Mouse (Mus musculus) erythroblast, embryonic 14.5 days (primary cell): ENCODE data around the gene Tns1. TPM values are rescaled to one million over a fixed set of nuclear protein-coding genes. Genes with fewer than 3 reads are reported as not detected.

Experiments
- H3K27me3 ChIP-seq: 2 replicates; pipeline ENCODE4 v1.6.1; 2012; ENCODE audit warnings: inconsistent platforms; ENCODE audit not compliant: control insufficient read depth
- H3K36me3 ChIP-seq: 2 replicates; pipeline ENCODE4 v1.6.1; 2012; ENCODE audit warnings: mild to moderate bottlenecking, inconsistent platforms; ENCODE audit not compliant: control insufficient read depth
- H3K4me1 ChIP-seq: 2 replicates; pipeline ENCODE4 v1.6.1; 2012; ENCODE audit warnings: inconsistent platforms; ENCODE audit not compliant: control insufficient read depth
- H3K4me3 ChIP-seq: replicated peaks from 2 replicates; pipeline ENCODE3; 2012; ENCODE audit warnings: moderate library complexity, mild to moderate bottlenecking, inconsistent platforms
- H3K9me3 ChIP-seq: 2 replicates; pipeline ENCODE4 v1.6.1; 2012; ENCODE audit warnings: low read length, inconsistent platforms, mixed read lengths; ENCODE audit not compliant: control insufficient read depth
- GATA1 ChIP-seq: IDR thresholded peaks from 2 replicates; pipeline ENCODE4 v1.6.1; 2012; ENCODE audit warnings: low read length, inconsistent platforms, mixed read lengths
- TAL1 ChIP-seq: IDR thresholded peaks from 3 replicates; pipeline ENCODE4 v1.6.1; 2012; ENCODE audit warnings: low read length, inconsistent platforms, mixed read lengths
- polyA plus RNA-seq: library from polyadenylated mRNA; stranded (reverse); fragments of >175 nt; gene quantifications from 2 replicates; pipeline ENCODE4 v1.2.3, GENCODE M21; 2012

Tns1 gene
- polyA plus RNA-seq, 1 experiment, result 3.6 TPM

DNA sequence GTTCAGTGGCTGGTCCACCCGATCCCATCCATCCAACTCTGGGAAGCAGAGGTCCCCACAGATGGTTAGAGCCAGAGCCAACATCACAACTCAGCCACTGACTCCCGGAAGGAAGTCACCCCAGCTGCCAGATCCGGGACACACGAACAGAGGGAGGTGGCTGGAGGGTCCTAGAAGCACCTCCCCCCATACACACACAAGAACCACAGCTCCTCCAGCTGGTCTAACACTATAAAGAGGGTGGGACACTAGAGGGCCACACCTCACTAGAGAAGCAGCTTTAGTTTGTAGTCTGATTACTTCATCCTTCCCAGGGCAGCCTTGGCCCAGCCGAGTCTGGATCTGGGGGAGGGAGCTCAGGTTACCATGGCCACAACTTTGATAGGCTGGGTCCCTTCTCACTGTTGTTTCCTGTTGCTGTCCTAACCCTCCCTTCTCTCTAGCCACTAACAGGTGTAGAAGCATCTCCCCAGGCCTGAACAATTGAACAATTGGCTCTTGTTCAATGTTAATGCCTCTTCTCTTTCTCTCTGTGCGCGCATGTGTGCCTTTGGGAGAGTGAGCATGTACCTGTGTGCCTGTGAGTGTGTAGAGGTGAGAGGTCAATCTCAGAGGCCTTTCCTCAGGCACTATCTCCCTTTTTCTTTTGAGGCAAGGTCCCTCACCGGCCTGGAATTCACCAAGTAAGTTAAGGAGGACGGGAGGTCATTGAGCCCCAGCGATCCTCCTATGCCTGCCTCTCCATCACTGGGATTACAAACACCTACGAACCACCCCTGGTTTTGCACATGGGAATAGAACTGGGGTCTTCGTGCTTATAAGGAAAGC lies 157.6 kb downstream of the Tns1 start:
- H3K9me3 ChIP-seq, result no peaks in the 10 kb centered on the region
- H3K27me3 ChIP-seq, result no peaks in the 10 kb centered on the region
- peaks cover 72% of the 10 kb centered on the region for H3K36me3 ChIP-seq
- H3K4me1 ChIP-seq, result peaks cover 7% of the 10 kb centered on the region
- H3K4me3 ChIP-seq, result no peak overlapping the region
- TF ChIP-seq GATA1 (no peak), TAL1 (no peak)

DNA sequence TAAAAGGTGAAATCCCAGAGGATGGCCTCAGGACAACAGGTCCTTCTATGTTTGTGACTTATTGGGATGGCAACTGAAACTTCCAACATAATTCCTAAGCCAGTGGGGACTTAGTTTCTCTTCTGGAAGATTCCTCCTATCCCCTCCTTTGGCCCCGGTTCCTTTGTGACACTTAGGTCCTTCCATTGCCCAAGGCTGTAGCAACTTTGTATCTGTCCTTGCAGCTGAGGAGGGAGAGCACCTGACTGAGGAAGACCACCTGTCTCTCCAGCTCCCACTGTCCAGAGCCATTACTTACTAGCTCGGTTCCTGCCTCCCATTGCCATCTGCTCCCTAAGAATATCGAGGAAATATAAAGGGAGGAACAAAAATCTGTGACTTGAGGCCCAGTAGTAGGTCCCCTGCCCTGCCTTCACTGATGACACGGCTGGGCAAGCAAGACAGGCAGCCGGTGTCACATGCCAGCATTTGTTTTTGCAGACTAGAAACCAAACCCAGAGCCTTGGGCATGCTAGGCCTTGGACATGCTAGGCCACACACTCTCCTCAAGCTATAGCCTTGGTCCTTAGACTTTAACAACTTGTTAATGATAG lies 160.0 kb downstream of the Tns1 start:
- Histone ChIP-seq H3K36me3 (peaks cover 63% of the 10 kb centered on the region), H3K4me1 (peaks cover 7% of the 10 kb centered on the region), H3K4me3 (no peak overlapping the region), H3K9me3 (no peaks in the 10 kb centered on the region), H3K27me3 (no peaks in the 10 kb centered on the region)
- TF ChIP-seq TAL1 (no peak), GATA1 (no peak)

DNA sequence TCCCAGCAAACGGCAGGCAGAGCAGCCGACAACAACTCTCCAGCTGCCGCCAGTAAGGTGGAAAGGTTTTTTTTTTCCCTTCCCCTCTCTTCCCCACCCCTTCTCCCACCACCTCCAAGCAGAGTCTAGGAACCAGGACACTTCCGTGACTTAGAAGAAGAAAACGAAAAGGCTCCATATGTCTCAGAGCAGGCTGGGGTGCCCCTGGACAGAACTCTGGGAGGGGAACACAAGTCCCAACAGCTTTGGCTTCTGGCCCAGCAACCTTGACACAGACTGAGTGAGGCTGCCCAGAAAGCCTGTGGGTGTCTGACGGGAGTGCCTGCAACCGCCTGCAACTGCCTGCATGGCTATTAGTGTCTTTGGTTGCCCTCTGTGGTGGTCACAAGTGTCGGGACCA lies 160.6 kb downstream of the Tns1 start:
- H3K9me3 ChIP-seq, result no peaks in the 10 kb centered on the region
- H3K4me3 ChIP-seq, result no peak overlapping the region
- H3K27me3 ChIP-seq, result no peaks in the 10 kb centered on the region
- H3K4me1 ChIP-seq, result peaks cover 7% of the 10 kb centered on the region
- no peak for TF ChIP-seq TAL1
- no peak for TF ChIP-seq GATA1
- H3K36me3 ChIP-seq, result peaks cover 60% of the 10 kb centered on the region

DNA sequence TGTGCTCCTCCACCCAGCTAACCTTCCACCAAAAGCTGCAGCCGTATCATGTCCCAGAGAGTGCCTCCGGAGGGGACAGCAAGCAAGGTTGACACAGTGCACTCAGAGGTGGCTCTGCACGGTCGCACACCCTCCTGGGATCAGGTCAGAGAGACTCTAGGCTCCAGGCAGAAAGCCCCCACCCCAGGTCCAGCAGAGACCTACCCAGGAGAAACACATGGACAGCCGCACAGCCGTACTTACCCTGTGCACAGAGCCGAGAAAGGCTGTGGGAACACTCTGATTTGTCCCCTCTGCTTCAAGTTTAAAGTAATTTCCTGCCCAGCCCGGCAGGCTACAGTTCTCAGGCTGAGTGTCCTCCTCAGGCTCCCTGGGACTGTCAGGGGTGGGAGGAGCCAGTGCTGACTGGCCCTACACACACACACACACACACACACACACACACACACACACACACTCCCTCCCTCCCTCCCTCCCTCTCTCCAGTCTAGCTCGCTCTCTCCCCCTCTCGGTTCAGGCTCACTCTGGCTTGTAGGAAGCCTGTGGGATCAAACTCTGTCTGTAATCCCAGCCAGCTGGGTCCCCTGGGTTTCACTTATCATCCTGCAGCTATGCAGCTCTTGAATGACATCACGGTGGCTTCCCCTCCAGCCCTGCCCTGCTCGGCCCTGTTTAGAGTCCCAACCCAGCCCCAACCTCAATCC lies 161.4 kb downstream of the Tns1 start:
- no peak for TF ChIP-seq GATA1
- TF ChIP-seq TAL1, result no peak
- Histone ChIP-seq H3K36me3 (peaks cover 60% of the 10 kb centered on the region), H3K4me3 (no peak overlapping the region)

DNA sequence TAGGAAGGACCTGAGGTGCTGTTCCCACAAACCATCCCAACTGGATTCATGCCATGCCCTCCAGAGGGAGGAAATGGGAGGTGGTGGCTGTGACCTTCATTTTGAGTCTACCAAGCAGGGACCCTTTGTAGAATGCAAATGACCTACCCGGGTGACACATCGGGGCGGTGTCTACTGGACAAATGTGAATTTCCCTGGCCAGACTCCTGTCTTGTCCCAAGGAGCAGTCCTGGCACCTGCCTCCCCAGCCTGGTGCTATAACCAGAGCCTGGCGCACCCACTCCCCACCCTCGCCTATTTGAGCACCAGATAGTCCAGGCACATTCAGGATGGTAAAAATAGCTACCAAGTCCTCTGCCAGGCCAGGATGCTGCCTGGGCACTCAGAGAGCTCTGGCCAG lies 162.2 kb downstream of the Tns1 start:
- TF ChIP-seq GATA1 (no peak), TAL1 (no peak)
- Histone ChIP-seq H3K27me3 (no peaks in the 10 kb centered on the region), H3K4me3 (no peak overlapping the region), H3K9me3 (no peaks in the 10 kb centered on the region), H3K36me3 (peaks cover 60% of the 10 kb centered on the region), H3K4me1 (peaks cover 7% of the 10 kb centered on the region)

More for the DNA sequence above, 161.4 kb downstream of the Tns1 start:
- Histone ChIP-seq H3K27me3 (no peaks in the 10 kb centered on the region), H3K9me3 (no peaks in the 10 kb centered on the region), H3K4me1 (peaks cover 7% of the 10 kb centered on the region)

DNA sequence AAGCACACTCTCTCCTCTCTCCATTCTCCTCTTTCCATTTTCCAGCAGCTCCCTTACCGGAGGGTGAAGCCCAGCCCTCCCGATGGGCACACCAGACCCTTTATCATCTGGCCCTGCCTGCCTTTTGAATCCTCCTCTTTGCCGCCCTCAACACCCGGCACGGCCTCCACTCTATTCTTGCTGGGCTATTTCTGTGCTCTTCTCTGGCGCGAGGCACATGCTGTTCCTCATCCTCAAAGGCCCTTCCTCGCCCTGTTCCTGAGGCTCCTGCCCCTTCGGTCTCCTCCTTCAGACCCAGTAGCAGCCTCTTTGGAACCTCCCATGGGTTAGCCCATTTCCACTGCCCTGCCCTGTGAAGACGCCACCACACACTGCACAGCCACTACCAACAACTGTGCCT lies 164.5 kb downstream of the Tns1 start:
- no peak overlapping the region for H3K4me3 ChIP-seq
- no peaks in the 10 kb centered on the region for H3K9me3 ChIP-seq
- no peaks in the 10 kb centered on the region for H3K4me1 ChIP-seq
- no peaks in the 10 kb centered on the region for H3K27me3 ChIP-seq
- peaks cover 58% of the 10 kb centered on the region for H3K36me3 ChIP-seq
- TF ChIP-seq TAL1, result no peak

DNA sequence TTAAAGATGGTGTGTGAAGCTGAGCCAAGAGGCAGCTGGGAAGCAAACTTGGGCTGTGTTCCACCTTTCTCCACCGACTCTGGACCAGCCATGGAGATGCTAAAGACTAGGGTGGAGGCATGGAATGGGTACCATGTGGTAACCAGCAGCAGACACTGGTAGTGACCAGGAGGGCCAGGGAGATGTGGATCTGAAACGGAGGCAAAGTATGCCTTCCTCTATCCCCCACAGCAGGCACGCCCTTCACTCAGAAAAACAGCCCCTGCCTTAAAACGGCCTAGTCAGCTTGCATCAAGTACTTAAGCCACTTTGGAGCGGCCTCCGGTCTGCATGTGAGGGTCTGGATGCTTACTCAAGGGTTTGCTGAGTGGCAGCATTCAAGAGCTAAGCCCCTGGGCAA lies 164.9 kb downstream of the Tns1 start:
- Histone ChIP-seq H3K27me3 (no peaks in the 10 kb centered on the region), H3K36me3 (peaks cover 61% of the 10 kb centered on the region), H3K4me1 (no peaks in the 10 kb centered on the region)

DNA sequence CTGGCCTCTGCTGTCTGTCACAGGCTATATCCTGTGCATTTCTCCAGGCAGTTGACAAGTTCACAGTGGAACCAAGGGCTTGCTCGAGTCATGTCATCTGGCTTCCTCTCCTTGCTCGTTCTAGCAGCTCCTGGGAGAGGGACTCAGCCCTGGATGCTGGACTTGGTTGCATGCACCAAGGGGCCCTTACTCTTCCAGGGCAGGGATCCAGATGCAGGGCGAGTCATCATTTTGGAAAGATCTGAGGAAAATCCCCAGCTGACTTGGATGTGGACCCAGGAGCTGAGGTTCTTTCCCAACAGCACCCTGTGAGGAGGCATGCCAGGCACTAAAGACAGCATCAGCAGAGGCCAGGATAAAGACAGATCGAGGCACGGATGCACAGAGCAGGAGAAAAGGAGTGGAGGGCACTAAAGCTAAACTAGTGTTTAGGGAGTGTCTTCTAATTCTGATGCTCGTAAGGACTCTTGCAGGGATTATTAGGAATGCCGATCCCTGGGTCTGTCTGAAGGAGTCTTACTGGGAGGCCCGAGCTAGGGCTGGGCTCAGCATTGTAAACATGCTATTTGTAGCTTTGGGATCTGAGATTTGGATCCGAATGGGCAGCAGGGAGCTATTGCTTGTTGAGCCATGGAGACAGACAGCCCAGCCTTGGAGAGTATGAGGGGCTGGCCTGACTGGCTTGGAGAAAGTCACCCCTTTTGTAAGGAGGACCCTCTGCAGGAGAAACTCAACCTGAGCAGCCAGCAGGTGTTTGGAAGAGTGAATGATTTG lies 165.9 kb downstream of the Tns1 start:
- H3K4me3 ChIP-seq, result no peak overlapping the region
- H3K36me3 ChIP-seq, result peaks cover 63% of the 10 kb centered on the region
- H3K4me1 ChIP-seq, result no peaks in the 10 kb centered on the region
- no peaks in the 10 kb centered on the region for H3K9me3 ChIP-seq
- no peak for TF ChIP-seq GATA1
- no peak for TF ChIP-seq TAL1
- H3K27me3 ChIP-seq, result no peaks in the 10 kb centered on the region

More for the DNA sequence above, 164.9 kb downstream of the Tns1 start:
- H3K9me3 ChIP-seq, result no peaks in the 10 kb centered on the region
- no peak for TF ChIP-seq TAL1
- TF ChIP-seq GATA1, result no peak
- H3K4me3 ChIP-seq, result no peak overlapping the region
